Mouse (Mus musculus) gastrocnemius, postnatal 4 days (tissue): ENCODE measurements around the gene Zbtb7b. TPM values are rescaled to one million over a fixed set of nuclear protein-coding genes. Genes with fewer than 3 reads are reported as not detected.
A peak's percentile ranks its signal among the peaks of the same experiment; 100 is the strongest.

ENCODE experiments used
- DNase-seq, 2 experiments: peaks; one replicate each; pipeline ENCODE4 v3.0.0; 2021 to 2022; ENCODE audit warnings: low spot score in 2 of 2, mixed read lengths in 2 of 2
- total RNA-seq, 2 experiments: library from RNA; stranded (reverse); gene quantifications; 2 replicates each; pipeline ENCODE4 v1.2.3; 2021

The Zbtb7b gene
- total RNA-seq, 2 experiments from 2014 or later: 14.1 to 23.9 TPM

- DNase-seq: no peak
Observed at GRCm38 (mm10) chr3:89373581-89374231, 20.9 kb downstream of the Zbtb7b start.

DNA sequence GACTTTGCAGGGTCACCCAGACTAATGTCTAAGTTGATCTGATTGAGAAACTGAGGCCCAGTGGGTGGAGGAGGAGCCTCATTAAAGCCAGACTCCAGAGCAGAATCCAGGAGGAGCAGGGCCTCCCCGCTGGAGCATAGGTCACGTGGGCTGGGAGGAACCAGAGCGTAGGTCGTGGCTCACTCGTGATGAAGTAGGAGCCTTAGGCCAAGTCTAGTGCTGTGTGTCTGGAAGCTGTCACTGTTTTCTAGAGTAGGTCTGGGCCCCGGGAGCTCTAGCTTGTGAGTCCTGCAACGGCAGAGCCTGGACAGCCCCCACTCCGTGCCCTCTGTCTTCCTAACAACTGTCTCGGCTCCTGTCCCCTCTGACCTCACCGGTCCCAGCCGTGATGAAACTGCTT lies 27.2 kb downstream of the Zbtb7b start:
- DNase-seq: no peak

GRCm38 (mm10) chr3:89365486-89366414 lies 28.8 kb downstream of the Zbtb7b start:
- no peak for DNase-seq

DNA sequence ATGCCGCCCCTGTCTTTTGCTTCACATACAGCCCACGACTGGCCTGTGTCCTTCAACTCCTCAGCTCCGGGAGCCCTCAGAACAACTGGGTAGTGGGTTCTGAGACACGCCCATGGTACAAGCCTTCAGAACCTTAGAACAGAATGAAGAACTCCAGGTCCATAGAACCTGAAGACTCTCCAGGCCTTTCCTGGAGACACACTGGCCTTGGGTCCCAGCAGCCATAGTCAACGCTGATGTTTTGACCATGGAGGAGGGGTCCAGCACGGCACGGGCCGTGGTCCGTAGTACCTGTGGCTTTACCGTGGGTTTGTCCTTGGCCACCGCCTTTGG lies 29.5 kb downstream of the Zbtb7b start, which contains the start of gene Dcst1:
Dcst1 (minus strand) TSS at position 101 of the 333 bp plus-strand sequence.
- no peak for DNase-seq

DNA sequence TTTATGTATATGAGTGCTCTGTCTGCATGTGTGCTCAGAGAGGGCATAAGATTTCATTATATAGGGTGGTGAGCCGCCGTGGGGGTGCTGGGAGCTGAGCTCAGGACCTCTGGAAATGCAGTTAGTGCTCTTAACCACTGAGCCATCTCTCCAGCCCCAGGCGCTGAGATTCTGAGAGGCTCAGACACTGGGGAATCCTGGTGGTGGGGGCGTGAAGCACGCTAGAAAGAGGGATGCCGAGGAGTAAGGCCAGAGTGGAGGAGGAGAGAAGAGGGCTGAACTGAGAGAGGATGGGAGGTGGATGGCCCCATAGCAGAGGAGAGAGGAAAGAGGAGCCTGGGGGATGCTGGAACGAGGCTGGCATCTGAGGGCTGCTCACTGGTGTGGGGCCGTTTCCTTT lies 29.9 kb downstream of the Zbtb7b start:
- DNase-seq: no peak

- no peak for DNase-seq
Observed at GRCm38 (mm10) chr3:89361675-89362074, 32.9 kb downstream of the Zbtb7b start, which contains the start of gene Dcst2. TSS of gene Dcst2 (plus strand) at chr3:89361975.

- no peak for DNase-seq
Observed at GRCm38 (mm10) chr3:89360237-89360636, 34.3 kb downstream of the Zbtb7b start.

DNA sequence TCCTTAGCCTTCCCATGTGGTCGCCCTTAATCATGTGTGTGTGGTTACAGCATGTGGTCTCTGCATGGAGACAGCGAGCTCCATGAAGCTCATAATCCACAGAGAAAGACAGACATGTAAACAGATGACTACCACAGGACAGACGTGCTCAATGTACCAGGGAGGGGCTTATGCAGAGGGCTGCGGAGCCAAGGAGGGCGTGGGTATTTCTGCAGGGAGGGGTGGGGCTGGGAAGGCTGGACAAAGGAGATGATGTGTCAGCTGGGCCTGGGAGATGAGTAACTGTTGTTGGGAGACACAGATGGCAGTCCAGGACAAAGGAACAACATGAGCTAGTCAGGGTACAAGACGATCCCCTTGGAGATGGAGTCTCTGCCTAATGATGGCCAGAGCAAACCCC lies 34.9 kb downstream of the Zbtb7b start:
- DNase-seq: no peak

GRCm38 (mm10) chr3:89356029-89356428 lies 38.5 kb downstream of the Zbtb7b start:
- no peak for DNase-seq

DNA sequence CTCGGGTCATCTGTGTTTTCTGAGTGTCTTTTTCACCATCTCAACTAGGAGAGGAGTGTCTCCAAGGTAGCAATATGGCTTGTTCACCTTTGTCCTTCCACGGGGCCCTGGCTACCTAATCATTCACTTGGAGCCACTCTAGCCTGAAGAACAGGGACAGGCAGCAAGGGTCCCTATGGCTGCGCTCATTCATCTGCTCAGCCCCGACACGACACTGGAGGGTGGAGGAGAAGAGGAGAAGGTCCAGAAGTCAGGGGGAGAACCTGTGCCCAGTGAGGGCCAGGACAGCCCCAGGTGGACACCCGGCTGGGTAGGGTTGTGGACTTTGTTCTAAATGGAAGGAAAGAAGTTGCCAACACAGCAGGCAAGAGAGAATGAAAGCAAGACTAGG lies 39.1 kb downstream of the Zbtb7b start:
- DNase-seq: no peak

GRCm38 (mm10) chr3:89354816-89355511 lies 39.6 kb downstream of the Zbtb7b start:
- DNase-seq: peak; percentile 73 to 83

- DNase-seq: no peak
Observed at GRCm38 (mm10) chr3:89351271-89351670, 43.3 kb downstream of the Zbtb7b start.

DNA sequence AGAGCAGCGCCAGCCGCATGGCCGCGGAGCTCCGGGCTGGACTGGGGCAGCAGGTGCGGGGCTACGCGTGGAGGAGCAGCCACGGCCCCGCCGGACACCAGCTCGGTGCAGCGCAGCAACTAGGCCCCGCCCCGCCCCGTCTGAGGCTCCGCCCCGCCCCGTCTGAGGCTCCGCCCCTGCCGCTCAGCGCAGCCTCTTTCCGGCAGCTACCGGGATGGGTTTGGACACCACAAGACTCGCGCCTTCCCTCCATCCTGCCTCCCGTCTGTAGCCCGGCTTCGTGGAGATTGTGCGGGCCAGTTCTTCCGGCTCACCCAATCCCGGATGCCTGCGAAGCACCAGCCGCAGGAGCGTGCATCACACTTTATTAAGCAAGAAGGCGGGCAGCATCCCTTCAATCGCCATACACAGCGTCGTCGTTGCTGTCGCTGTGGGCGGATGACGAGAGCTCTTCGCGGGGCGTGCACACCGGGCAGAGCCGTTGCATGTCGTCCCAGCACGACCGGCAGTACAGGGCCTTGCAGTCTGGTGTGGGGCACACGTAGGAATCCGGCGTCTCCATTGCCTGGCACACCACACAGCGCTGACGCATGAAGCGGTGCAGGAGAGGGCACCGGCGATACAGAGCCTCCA lies 44.6 kb downstream of the Zbtb7b start, which contains the start of gene Adam15:
Adam15 (minus strand) TSS at position 128 of the 633 bp plus-strand sequence.
- DNase-seq: peak; percentile 82 to 90

DNA sequence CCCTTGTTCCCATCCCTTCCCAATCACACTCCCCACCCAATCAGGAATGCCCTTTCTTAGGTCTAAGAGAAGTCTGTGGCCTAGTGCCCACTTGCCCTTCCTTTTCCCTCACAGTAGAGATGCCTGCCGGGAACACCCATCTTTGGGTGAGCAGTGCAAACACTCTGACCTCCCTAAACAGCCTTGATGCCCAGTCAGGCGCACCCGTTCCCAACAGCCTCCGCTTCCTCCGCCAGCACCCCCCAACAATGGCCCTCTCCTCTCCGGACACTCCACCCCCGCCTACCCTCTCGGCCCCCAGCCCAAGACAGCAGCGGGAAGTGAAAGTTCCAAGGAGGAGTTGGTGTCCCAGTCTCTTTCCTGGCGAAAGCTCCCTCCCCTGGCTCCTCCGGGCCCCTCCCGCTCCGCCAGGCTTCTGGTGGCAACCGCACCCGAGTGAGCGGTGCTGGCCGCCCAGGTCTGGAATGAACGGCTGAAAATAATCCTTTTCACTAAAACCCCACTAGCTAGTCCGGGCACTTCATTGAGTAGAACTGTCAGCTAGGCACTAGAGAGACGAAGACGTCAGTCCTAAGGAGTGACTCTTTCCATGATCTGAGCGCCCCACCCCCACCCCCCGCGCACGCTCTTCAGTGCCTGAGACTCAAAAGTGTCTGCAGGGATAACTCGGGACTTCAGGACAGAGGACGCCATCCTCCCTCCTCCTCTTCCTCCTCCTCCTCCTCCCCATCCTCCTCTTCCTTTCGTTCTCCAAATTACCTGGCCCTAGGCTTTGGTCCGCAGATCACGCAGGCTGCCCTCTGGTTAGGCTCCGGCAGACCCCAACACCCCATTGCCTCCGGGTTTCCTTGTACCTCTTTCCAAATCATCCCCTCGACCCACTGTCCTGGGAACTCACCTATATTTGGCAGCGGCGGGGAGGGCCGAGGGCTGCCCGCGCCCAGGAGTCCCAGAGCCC lies 45.4 kb downstream of the Zbtb7b start:
- DNase-seq: peak; percentile 40 to 56

- DNase-seq: no peak
Observed at GRCm38 (mm10) chr3:89347916-89348315, 46.7 kb downstream of the Zbtb7b start.

DNA sequence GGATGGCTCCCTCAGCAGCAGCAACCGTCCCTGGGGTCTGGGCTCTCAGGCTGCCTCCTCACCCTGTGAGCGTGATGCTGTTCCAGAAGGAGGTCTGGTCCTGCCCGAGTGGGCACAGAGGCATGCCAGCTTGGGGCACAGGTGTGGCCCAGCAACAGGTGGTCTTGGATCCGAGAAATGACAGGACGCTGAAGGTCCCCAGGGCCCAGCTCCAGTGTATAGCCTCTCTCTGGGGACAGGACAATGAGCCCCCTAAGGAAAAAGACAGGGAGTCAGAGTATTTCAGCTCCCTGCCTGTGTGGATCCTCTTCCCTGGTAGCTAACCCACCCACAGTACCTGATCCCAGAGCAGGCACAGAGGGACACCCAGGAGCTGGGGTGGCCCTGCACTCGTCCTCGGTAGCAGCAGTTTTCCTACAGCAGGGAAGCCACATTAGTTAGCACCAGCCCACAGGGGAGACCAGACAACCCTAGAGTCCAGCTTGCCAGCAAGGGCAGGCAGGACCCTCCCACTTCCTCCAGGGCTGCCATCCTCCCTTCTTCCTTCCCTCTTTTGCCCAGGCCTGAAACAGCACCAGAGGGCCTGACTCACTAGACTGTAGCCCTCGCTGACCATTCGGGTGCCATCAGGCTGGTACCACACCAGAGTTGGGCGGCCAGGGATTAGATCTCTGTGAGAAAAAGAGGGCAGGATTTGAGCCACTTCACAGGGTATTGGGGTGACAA lies 47.6 kb downstream of the Zbtb7b start:
- no peak for DNase-seq

DNA sequence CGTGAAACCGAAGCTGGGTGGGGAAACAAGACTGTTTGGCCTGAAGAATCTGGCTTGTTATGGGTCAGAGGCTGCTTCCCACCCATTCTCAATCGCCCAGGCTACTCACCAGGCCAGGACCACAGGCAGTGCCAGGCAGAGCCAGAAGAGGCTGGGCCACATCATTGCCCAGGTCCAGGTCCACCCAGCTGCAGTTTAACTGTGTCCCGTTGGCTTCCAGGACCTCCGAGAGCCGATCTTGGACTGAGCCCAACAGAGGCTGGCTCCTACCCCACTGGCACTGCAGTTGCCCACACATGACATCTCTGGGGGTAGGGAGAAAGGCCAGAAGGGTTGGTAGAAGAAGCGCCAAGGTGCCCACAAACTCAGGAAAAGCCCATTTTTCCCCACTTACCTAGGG lies 51.3 kb downstream of the Zbtb7b start:
- no peak for DNase-seq

- no peak for DNase-seq
Observed at GRCm38 (mm10) chr3:89341794-89342193, 52.8 kb downstream of the Zbtb7b start.

- DNase-seq: peak; percentile 66 to 75
Observed at GRCm38 (mm10) chr3:89340465-89340864, 54.1 kb downstream of the Zbtb7b start.
